Mouse (Mus musculus) megakaryocyte-erythroid progenitor cell, adult 5-6 weeks (primary cell): Measurements from ENCODE around the gene Tspan17. TPM values are rescaled to one million over a fixed set of nuclear protein-coding genes. Genes with fewer than 3 reads are reported as not detected.

Experiments
- ATAC-seq: replicated peaks from 2 replicates; pipeline ENCODE4 v1.8.0; 2016; ENCODE audit warnings: mild to moderate bottlenecking, inconsistent platforms; ENCODE audit not compliant: severe bottlenecking, poor library complexity, low FRiP score, low TSS enrichment
- total RNA-seq, 2 experiments: library from RNA; stranded (forward) in 1 of 2; stranded (reverse) in 1 of 2; fragments of 200-1000, 215-1000 nt in 1 of 2; fragments of >200 nt in 1 of 2; fragmentation: Nextera tagmentation in 1 of 2; gene quantifications; 2 replicates each; pipeline ENCODE4 v1.2.3; 2014 to 2017

Gene Tspan17
- total RNA-seq, 2 experiments from 2014 or later, result not detected

- ATAC-seq, result no peak
Measured at GRCm38 (mm10) chr13:54839211-54839610, 50.0 kb downstream of the Tspan17 start.

GRCm38 (mm10) chr13:54844579-54844978, 55.4 kb downstream of the Tspan17 start:
- ATAC-seq, result no peak

Other genes with a start within 250 kb of the Tspan17 start
- 46.8 and 49.8 TPM in 2 replicates for gene 4833439L19Rik, start 223.9 kb upstream of the Tspan17 start, total RNA-seq (2014; fragmentation: Nextera tagmentation)
- gene 4833439L19Rik, start 223.9 kb upstream of the Tspan17 start, total RNA-seq (2017), result 17.8 and 35.2 TPM in 2 replicates
- gene Arl10, start 214.4 kb upstream of the Tspan17 start, total RNA-seq (2014; fragmentation: Nextera tagmentation), result 9.0 and 16.5 TPM in 2 replicates
- not detected in 2 replicates for gene Arl10, start 214.4 kb upstream of the Tspan17 start, total RNA-seq (2017)
- 57.6 and 76.1 TPM in 2 replicates for gene Nop16, start 199.3 kb upstream of the Tspan17 start, total RNA-seq (2014; fragmentation: Nextera tagmentation)
- 66.3 and 124 TPM in 2 replicates for gene Nop16, start 199.3 kb upstream of the Tspan17 start, total RNA-seq (2017)
- gene Higd2a, start 199.2 kb upstream of the Tspan17 start, total RNA-seq (2014; fragmentation: Nextera tagmentation), result 101 and 117 TPM in 2 replicates
- gene Higd2a, start 199.2 kb upstream of the Tspan17 start, total RNA-seq (2017), result 24.4 and 40.6 TPM in 2 replicates
- gene Cltb, start 178.0 kb upstream of the Tspan17 start, total RNA-seq (2014; fragmentation: Nextera tagmentation), result 12.1 and 15.2 TPM in 2 replicates
- gene Cltb, start 178.0 kb upstream of the Tspan17 start, total RNA-seq (2017), result 20.0 and 26.3 TPM in 2 replicates
- 42.6 and 46.2 TPM in 2 replicates for gene Faf2, start 167.6 kb upstream of the Tspan17 start, total RNA-seq (2014; fragmentation: Nextera tagmentation)
- 43.6 and 44.7 TPM in 2 replicates for gene Faf2, start 167.6 kb upstream of the Tspan17 start, total RNA-seq (2017)
- 92.1 and 118 TPM in 2 replicates for gene Rnf44, start 95.5 kb upstream of the Tspan17 start, total RNA-seq (2014; fragmentation: Nextera tagmentation)
- 12.7 and 17.9 TPM in 2 replicates for gene Rnf44, start 95.5 kb upstream of the Tspan17 start, total RNA-seq (2017)
- gene Cdhr2, start 87.9 kb upstream of the Tspan17 start, total RNA-seq (2014; fragmentation: Nextera tagmentation), result not detected in 2 replicates
- gene Cdhr2, start 87.9 kb upstream of the Tspan17 start, total RNA-seq (2017), result not detected in 2 replicates
- gene Gprin1, start 39.5 kb upstream of the Tspan17 start, total RNA-seq (2014; fragmentation: Nextera tagmentation), result not detected in 2 replicates
- gene Gprin1, start 39.5 kb upstream of the Tspan17 start, total RNA-seq (2017), result not detected in 2 replicates
- gene Sncb, start 22.8 kb upstream of the Tspan17 start, total RNA-seq (2014; fragmentation: Nextera tagmentation), result not detected in 2 replicates
- not detected in 2 replicates for gene Sncb, start 22.8 kb upstream of the Tspan17 start, total RNA-seq (2017)
- gene Eif4e1b, start 5.4 kb upstream of the Tspan17 start, total RNA-seq (2014; fragmentation: Nextera tagmentation), result not detected in 2 replicates
- not detected in 2 replicates for gene Eif4e1b, start 5.4 kb upstream of the Tspan17 start, total RNA-seq (2017)
- gene Unc5a, start 160.0 kb downstream of the Tspan17 start, total RNA-seq (2014; fragmentation: Nextera tagmentation), result 0.04 TPM in 1 of 2 replicates, not detected in the other
- gene Unc5a, start 160.0 kb downstream of the Tspan17 start, total RNA-seq (2017), result 0.27 TPM in 1 of 2 replicates, not detected in the other
- gene Hk3, start 232.0 kb downstream of the Tspan17 start, total RNA-seq (2014; fragmentation: Nextera tagmentation), result 2.6 TPM in 1 of 2 replicates, not detected in the other
- 0.38 and 1.9 TPM in 2 replicates for gene Hk3, start 232.0 kb downstream of the Tspan17 start, total RNA-seq (2017)